Mouse (Mus musculus): ENCODE results near the gene Olfr912. TPM values are rescaled to one million over a fixed set of nuclear protein-coding genes. Genes with fewer than 3 reads are reported as not detected.

Gene Olfr912
- polyA plus RNA-seq (2012; rRNA removed): not detected in 2 replicates

- no peak for TF ChIP-seq POLR2A (IDR thresholded peaks at IDR 0.05; ENCODE audit: low read depth, low read length)
- TF ChIP-seq CTCF (conservative IDR thresholded peaks at IDR 0.05; ENCODE audit: insufficient read depth, insufficient read length, low read depth, low read length): no peak
- Histone ChIP-seq H3K36me3 (ENCODE audit: control insufficient read depth, insufficient read depth, low read length) (no peaks in the 10 kb centered on the region), H3K27ac (ENCODE audit: insufficient read depth, low read depth, low read length) (no peak within 1 kb of the TSS), H3K4me3 (ENCODE audit: insufficient read depth, low read depth, low read length) (no peak within 1 kb of the TSS), H3K4me1 (ENCODE audit: control insufficient read depth, insufficient read depth, low read length) (no peaks in the 10 kb centered on the region), H3K27me3 (replicated peaks; ENCODE audit: control insufficient read depth, insufficient read depth, low read length) (no peaks in the 10 kb centered on the region)
- WGBS: 58% methylated on average over 1 of the region's 1 CpGs
- DNase-seq: no peak
Observed at GRCm38 (mm10) chr9:38579878-38580277, at the start of gene Olfr912. Gene Olfr912, plus strand, starts transcription at chr9:38580178.

DNA sequence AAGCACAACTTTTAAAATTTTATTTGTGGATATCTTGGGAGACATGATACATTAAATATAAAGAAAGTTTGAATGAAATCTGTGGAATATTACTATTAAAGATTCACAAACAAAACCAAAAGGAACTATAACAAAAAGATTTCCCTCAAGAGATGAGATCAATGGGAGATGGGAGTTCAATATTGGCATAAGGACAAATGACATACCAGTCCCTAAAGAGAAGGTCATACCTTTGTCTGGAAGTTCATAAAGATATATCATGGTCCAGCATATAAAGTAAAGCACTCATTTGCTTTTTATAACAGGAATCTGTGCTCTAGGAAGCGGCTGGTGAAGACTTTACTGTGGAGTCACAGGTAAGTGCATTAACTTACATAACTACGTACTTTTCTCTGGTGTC lies 42.4 kb upstream of the Olfr912 start, which contains the start of gene Olfr910:
TSS of gene Olfr910 (plus strand) at position 301 of the 400 bp plus-strand sequence.
- TF ChIP-seq CTCF (conservative IDR thresholded peaks at IDR 0.05; ENCODE audit: insufficient read depth, insufficient read length, low read depth, low read length) (no peak), POLR2A (IDR thresholded peaks at IDR 0.05; ENCODE audit: low read depth, low read length) (no peak)
- no peak for DNase-seq
- 82% methylated on average over 2 of the region's 2 CpGs for WGBS
- H3K36me3 ChIP-seq (ENCODE audit: control insufficient read depth, insufficient read depth, low read length): no peaks in the 10 kb centered on the region
- H3K27ac ChIP-seq (ENCODE audit: insufficient read depth, low read depth, low read length): no peak within 1 kb of the TSS
- H3K4me1 ChIP-seq (ENCODE audit: control insufficient read depth, insufficient read depth, low read length): no peaks in the 10 kb centered on the region
- H3K27me3 ChIP-seq (replicated peaks; ENCODE audit: control insufficient read depth, insufficient read depth, low read length): no peaks in the 10 kb centered on the region
- no peak within 1 kb of the TSS for H3K4me3 ChIP-seq (ENCODE audit: insufficient read depth, low read depth, low read length)

DNA sequence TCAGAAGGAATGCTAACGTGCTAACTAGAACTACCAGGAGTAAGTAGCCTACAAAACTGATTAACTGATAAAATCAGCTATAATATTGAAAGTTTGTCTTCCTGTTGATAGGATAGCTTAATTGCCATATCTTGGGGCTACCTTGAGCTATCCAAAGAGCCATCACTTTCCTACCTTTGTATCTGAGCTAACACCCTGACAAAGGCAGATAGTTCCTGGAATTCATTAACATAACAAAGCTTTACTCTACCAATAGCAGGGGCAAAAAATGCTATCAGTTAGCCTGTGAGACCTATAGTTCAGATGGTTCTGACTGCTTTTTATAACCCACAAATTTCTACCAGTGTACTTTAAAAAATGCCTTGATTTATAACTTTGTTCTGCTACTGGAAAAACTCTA lies 11.1 kb downstream of the Olfr912 start:
- Histone ChIP-seq H3K27ac (ENCODE audit: insufficient read depth, low read depth, low read length) (no peak overlapping the region), H3K27me3 (replicated peaks; ENCODE audit: control insufficient read depth, insufficient read depth, low read length) (no peaks in the 10 kb centered on the region), H3K4me1 (ENCODE audit: control insufficient read depth, insufficient read depth, low read length) (no peaks in the 10 kb centered on the region), H3K36me3 (ENCODE audit: control insufficient read depth, insufficient read depth, low read length) (no peaks in the 10 kb centered on the region), H3K4me3 (ENCODE audit: insufficient read depth, low read depth, low read length) (no peak overlapping the region)
- no peak for DNase-seq
- TF ChIP-seq POLR2A (IDR thresholded peaks at IDR 0.05; ENCODE audit: low read depth, low read length): no peak
- TF ChIP-seq CTCF (conservative IDR thresholded peaks at IDR 0.05; ENCODE audit: insufficient read depth, insufficient read length, low read depth, low read length): no peak
- 43% methylated on average over 1 of the region's 1 CpGs for WGBS

GRCm38 (mm10) chr9:38592459-38592858 lies 12.5 kb downstream of the Olfr912 start, which contains the start of gene Olfr913:
Gene Olfr913, plus strand, starts transcription at chr9:38592759.
- no peak for TF ChIP-seq POLR2A (IDR thresholded peaks at IDR 0.05; ENCODE audit: low read depth, low read length)
- no peak for TF ChIP-seq CTCF (conservative IDR thresholded peaks at IDR 0.05; ENCODE audit: insufficient read depth, insufficient read length, low read depth, low read length)
- DNase-seq: no peak
- no peaks in the 10 kb centered on the region for H3K36me3 ChIP-seq (ENCODE audit: control insufficient read depth, insufficient read depth, low read length)
- H3K4me1 ChIP-seq (ENCODE audit: control insufficient read depth, insufficient read depth, low read length): no peaks in the 10 kb centered on the region
- no peak within 1 kb of the TSS for H3K4me3 ChIP-seq (ENCODE audit: insufficient read depth, low read depth, low read length)
- 36% methylated on average over 2 of the region's 2 CpGs for WGBS
- no peak within 1 kb of the TSS for H3K27ac ChIP-seq (ENCODE audit: insufficient read depth, low read depth, low read length)
- no peaks in the 10 kb centered on the region for H3K27me3 ChIP-seq (replicated peaks; ENCODE audit: control insufficient read depth, insufficient read depth, low read length)

DNA sequence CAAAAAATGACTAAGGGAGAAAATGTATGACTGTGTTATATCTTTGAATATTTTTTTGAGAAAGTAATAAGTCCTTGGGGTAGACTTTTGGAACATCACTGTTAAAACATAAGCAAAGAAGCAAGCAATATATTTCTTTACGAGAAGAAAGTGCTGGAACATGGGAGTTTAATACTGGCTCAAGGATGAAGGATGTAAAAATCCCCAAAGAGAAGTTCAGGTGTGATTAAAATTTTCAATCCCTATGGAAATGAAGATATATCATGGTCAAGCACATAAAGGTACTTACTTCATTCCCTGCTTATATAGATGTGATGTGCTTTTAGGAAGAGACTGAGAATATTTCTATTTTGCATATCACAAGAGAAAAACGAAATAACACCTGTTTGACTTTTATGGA lies 24.8 kb downstream of the Olfr912 start, which contains the start of gene Olfr914:
TSS of gene Olfr914 (plus strand) at position 301 of the 400 bp plus-strand sequence.
- Histone ChIP-seq H3K4me3 (ENCODE audit: insufficient read depth, low read depth, low read length) (no peak within 1 kb of the TSS), H3K27me3 (replicated peaks; ENCODE audit: control insufficient read depth, insufficient read depth, low read length) (no peaks in the 10 kb centered on the region), H3K36me3 (ENCODE audit: control insufficient read depth, insufficient read depth, low read length) (no peaks in the 10 kb centered on the region), H3K4me1 (ENCODE audit: control insufficient read depth, insufficient read depth, low read length) (no peaks in the 10 kb centered on the region), H3K27ac (ENCODE audit: insufficient read depth, low read depth, low read length) (no peak within 1 kb of the TSS)
- TF ChIP-seq POLR2A (IDR thresholded peaks at IDR 0.05; ENCODE audit: low read depth, low read length) (no peak), CTCF (conservative IDR thresholded peaks at IDR 0.05; ENCODE audit: insufficient read depth, insufficient read length, low read depth, low read length) (no peak)
- WGBS: 54% methylated on average over 2 of the region's 2 CpGs
- no peak for DNase-seq

GRCm38 (mm10) chr9:38632406-38632805 lies 52.4 kb downstream of the Olfr912 start:
- WGBS: 76% methylated on average over 4 of the region's 4 CpGs
- H3K4me3 ChIP-seq (ENCODE audit: insufficient read depth, low read depth, low read length): no peak overlapping the region

More at GRCm38 (mm10) chr9:38632406-38632805, 52.4 kb downstream of the Olfr912 start:
- Histone ChIP-seq H3K4me1 (ENCODE audit: control insufficient read depth, insufficient read depth, low read length) (no peaks in the 10 kb centered on the region), H3K36me3 (ENCODE audit: control insufficient read depth, insufficient read depth, low read length) (no peaks in the 10 kb centered on the region), H3K27ac (ENCODE audit: insufficient read depth, low read depth, low read length) (no peak overlapping the region), H3K27me3 (replicated peaks; ENCODE audit: control insufficient read depth, insufficient read depth, low read length) (no peaks in the 10 kb centered on the region)
- TF ChIP-seq POLR2A (IDR thresholded peaks at IDR 0.05; ENCODE audit: low read depth, low read length): no peak
- TF ChIP-seq CTCF (conservative IDR thresholded peaks at IDR 0.05; ENCODE audit: insufficient read depth, insufficient read length, low read depth, low read length): no peak
- DNase-seq: no peak

Other genes with a start within 250 kb of the Olfr912 start
- gene Olfr898, start 231.8 kb upstream of the Olfr912 start, polyA plus RNA-seq (2012; rRNA removed): not detected in 2 replicates
- gene Olfr250, start 213.3 kb upstream of the Olfr912 start, polyA plus RNA-seq (2012; rRNA removed): not detected in 2 replicates
- not detected in 2 replicates for gene Olfr251, start 203.1 kb upstream of the Olfr912 start, polyA plus RNA-seq (2012; rRNA removed)
- not detected in 2 replicates for gene Olfr147, start 178.5 kb upstream of the Olfr912 start, polyA plus RNA-seq (2012; rRNA removed)
- gene Olfr901, start 150.7 kb upstream of the Olfr912 start, polyA plus RNA-seq (2012; rRNA removed): not detected in 2 replicates
- not detected in 2 replicates for gene Olfr902, start 132.5 kb upstream of the Olfr912 start, polyA plus RNA-seq (2012; rRNA removed)
- not detected in 2 replicates for gene Olfr904, start 117.0 kb upstream of the Olfr912 start, polyA plus RNA-seq (2012; rRNA removed)
- gene Olfr905, start 109.1 kb upstream of the Olfr912 start, polyA plus RNA-seq (2012; rRNA removed): not detected in 2 replicates
- not detected in 2 replicates for gene Olfr906, start 93.1 kb upstream of the Olfr912 start, polyA plus RNA-seq (2012; rRNA removed)
- gene Olfr907, start 84.4 kb upstream of the Olfr912 start, polyA plus RNA-seq (2012; rRNA removed): not detected in 2 replicates
- not detected in 2 replicates for gene Olfr911-ps1, start 58.6 kb upstream of the Olfr912 start, polyA plus RNA-seq (2012; rRNA removed)
- gene Olfr910, start 42.3 kb upstream of the Olfr912 start, polyA plus RNA-seq (2012; rRNA removed): not detected in 2 replicates
- not detected in 2 replicates for gene Olfr913, start 12.6 kb downstream of the Olfr912 start, polyA plus RNA-seq (2012; rRNA removed)
- gene Olfr914, start 24.9 kb downstream of the Olfr912 start, polyA plus RNA-seq (2012; rRNA removed): not detected in 2 replicates
- gene Olfr916, start 79.7 kb downstream of the Olfr912 start, polyA plus RNA-seq (2012; rRNA removed): not detected in 2 replicates
- not detected in 2 replicates for gene Olfr917, start 85.7 kb downstream of the Olfr912 start, polyA plus RNA-seq (2012; rRNA removed)
- gene Olfr918, start 94.4 kb downstream of the Olfr912 start, polyA plus RNA-seq (2012; rRNA removed): not detected in 2 replicates
- gene Olfr919, start 123.5 kb downstream of the Olfr912 start, polyA plus RNA-seq (2012; rRNA removed): not detected in 2 replicates
- 16.8 and 17.7 TPM in 2 replicates for gene Vwa5a, start 138.1 kb downstream of the Olfr912 start, polyA plus RNA-seq (2012; rRNA removed)
- 0.07 and 0.11 TPM in 2 replicates for gene Olfr920, start 172.1 kb downstream of the Olfr912 start, polyA plus RNA-seq (2012; rRNA removed)
- gene Olfr921, start 192.9 kb downstream of the Olfr912 start, polyA plus RNA-seq (2012; rRNA removed): not detected in 2 replicates
- gene Olfr922, start 234.4 kb downstream of the Olfr912 start, polyA plus RNA-seq (2012; rRNA removed): not detected in 2 replicates
- gene Olfr923, start 246.4 kb downstream of the Olfr912 start, polyA plus RNA-seq (2012; rRNA removed): not detected in 2 replicates